Mouse (Mus musculus) gastrocnemius, postnatal 36 days (tissue): ENCODE results near the gene Pak6. TPM values are rescaled to one million over a fixed set of nuclear protein-coding genes. Genes with fewer than 3 reads are reported as not detected.
A peak's percentile ranks its signal among the peaks of the same experiment; 100 is the strongest.
"Not testable (repeated sequence)": the region's sequence is repeated elsewhere in the genome, so short reads cannot be mapped to it uniquely, and the experiment has no call there.

Source experiments
- DNase-seq, 2 experiments: peaks; one replicate each; pipeline ENCODE4 v3.0.0; 2022
- intact Hi-C: fragments of 180-260 bp; cut with DNase I; formaldehyde crosslinking; loops from one replicate; pipeline ENCODE4 v1.15.1; 2025
- long read RNA-seq, 2 experiments: library from polyadenylated mRNA; stranded (forward); transcript quantifications; one replicate each; pipeline ENCODE4 v2.0.0; 2021
- total RNA-seq, 2 experiments: library from RNA; stranded (reverse); gene quantifications; 2 replicates each; pipeline ENCODE4 v1.2.3; 2021

The Pak6 gene
- total RNA-seq = under 1 TPM; 0.20 to 0.31 TPM
- long read RNA-seq, experiment 1 = 0 reads
- long read RNA-seq, experiment 2 = 0 reads

DNA sequence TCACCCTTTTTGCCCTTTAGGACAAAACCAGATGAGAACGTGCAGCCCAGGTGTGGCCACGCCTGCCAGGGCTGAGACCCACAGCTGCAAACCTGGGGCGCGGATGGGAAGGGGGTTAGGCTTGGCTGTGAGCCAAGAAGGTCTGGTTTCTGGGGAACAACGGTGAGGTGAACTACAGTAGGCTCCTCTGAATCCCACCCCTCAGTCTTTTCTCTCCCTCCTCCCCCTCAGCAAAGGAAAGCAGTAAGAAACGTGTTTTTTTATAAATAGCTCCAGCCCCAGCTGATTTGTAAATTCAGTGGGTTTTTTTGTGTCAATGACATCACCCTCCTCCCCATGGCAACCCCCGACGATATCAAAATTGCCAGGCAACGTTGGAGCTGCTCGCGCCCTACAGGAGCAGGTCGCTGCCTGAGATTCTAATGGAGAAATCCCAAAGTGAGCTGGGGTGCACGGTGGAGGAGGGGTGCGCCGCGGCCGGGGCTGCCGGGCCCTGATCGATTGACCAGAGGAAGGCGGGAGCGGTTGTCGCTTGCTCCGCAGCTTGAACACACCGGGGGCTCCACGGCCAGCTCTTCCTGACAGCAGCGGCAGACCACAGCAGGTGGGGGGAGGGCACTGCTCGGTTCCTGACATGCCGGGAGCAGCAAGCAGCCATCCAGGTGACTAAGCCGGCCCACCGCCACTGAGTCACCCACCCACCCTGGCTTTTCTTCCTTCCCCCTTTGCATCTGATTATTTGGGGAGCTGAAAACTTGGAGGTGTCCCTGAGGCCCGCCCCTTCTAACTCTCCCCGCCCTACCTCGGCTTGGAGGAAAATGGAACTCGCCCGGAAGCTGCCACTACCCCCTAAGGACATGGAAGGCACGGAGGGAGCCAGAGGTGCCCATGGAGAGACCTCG lies at the start of gene Pak6:
Pak6 (plus strand) TSS at position 402 of the 902 bp plus-strand sequence.
- intact Hi-C loops = no loop called here
- DNase-seq = no peak

DNA sequence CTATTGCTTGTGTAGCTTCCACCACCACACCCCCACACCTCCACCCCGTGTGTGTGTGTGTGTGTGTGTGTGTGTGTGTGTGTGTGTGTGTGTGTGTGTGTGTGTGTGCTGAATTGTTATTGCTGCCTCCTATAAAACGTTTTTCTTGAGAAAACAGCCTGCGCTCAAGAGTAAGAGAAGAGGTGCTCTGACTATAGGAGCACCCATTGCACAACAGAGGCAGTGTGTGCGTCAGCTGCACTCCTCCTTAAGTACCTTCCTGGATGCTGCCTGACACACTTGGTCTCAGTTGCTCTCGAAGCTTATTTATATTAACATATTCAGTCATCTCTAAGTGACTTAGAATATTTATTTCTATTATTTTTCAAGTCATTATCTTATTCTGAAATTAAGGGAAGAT lies 45.1 kb upstream of the Pak6 start:
- intact Hi-C loops = no loop called here
- no peak for DNase-seq

DNA sequence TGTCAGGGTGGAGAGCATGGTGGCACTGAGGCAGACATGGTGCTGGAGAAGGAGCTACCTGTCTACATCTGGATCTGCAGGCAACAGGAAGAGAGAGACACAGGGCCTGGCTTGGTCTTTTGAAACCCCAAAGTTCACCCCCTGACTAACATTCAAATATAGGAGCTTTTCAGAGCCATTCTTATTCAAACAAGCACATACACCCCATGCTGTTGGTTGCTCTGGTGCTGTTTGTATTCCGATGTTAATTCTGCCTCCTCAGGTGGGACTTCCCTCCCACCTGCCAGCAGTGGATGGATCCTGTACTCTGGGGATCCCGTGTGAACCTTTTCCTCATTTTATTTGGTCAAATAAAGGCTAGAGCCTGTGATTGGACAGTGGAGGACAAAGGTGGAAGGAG lies 43.0 kb upstream of the Pak6 start:
- no peak for DNase-seq
- intact Hi-C loops = no loop called here

DNA sequence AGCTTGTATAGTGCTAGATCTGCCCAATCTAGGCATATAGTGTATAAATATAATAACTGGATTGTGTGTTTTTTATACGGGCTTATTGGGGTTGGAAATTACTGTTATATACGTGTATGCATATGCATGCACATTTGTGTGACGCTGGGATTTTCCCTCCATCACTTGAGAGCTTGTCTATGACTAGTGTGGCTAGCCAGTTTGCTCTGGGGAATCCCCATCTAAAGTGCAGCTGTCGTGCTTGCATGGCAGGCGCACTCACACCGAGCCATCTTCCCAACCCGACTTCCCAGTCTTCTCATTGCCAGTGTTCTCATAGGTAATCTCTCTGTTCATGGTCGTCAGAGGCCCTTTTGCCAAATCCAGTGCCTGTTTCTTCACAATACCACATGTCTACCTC lies 42.5 kb upstream of the Pak6 start:
- intact Hi-C loops = no loop called here
- DNase-seq = no peak

DNA sequence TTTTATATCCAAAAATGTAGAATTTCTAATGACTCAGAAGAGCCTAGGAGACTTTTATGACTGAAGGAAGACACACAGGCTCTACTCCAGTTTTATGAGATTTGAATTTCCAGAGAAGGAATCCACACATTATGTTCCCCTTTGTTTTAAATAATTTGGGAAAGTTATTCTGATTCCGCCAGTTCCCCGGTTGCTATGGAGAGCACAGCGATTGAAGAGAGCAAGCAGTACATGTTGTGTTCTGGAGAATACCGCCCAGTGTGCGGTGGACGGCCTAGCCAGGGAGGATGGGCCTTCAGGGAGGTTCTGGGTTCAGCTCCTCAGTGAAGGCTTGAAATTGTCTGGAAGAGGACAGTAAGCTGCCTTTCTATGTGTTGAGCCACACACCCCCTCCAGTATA lies 33.8 kb upstream of the Pak6 start:
- intact Hi-C loops = no loop called here

DNA sequence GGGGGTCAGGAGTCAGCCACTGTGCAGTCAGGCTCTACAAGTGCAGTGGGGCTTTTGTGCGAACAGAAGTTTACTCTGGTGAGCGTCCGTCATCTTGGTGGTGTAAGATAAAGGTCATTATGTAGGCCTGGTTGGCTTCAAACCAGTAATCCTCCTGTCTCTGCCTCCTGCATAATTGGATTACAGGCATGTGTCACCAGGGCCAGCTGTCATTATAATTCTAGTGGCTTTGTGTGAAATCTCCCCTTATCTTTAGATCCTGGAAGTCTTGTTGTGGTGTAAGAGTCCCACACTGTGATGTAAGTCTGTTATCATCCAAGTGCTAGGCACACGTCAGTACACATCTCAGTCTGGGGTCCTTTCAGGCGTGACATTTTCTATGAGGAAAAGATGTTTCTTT lies 29.7 kb upstream of the Pak6 start:
- DNase-seq = no peak
- intact Hi-C loops = no loop called here

More for the DNA sequence above, 33.8 kb upstream of the Pak6 start:
- DNase-seq = no peak

DNA sequence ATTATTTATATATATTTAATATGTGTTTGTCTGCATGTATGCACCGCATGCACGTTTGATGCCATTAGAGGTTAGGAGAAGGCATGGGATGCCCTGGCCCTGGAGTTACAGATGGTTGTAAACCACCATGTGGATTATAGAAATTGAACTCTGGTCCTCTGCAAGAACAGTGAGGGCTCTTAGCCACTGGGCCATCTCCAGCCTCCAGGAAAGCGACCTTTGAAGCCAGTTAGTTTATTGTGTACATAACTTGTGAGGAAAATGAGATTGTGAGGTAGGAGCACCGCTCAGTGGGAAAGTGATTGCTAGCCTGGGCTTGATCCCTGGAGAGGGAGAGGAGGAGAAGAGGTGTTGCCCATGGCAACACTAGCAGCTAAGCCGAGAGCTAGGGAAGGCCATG lies 25.8 kb upstream of the Pak6 start:
- intact Hi-C loops = loop anchor here (2.0 kb wide), 1 partner anchor 58 kb away; no protein-coding TSS in a partner anchor
- no peak for DNase-seq

DNA sequence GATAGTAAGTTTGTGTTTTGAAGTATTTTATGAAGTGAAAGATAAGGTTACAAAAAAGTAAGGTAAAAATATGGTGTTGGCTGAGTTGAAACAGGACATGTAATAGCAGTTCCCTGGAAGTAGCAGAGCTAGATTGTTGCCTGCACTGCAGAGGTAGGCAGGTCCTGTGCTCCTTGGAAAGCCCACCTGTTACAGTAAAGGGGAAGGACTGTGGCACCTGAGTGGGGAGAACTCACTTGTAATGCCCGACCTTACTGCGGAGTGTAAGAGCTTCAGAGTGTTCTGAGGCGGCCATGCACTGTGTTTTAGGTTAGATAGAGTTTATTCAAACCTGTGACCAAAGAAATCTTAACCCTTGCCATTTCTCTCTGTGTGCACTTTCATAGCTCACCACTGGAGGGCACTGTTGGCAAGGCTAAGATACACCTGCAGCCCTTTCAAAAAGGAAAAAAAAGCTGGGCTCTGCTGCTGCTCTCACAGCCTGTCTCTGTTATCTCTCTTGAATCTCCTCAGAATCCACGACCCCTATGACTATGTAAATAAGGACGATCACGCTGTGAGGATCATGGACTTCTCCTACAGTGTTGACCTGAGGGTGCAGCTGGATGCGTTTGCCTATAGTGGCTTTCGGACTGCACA lies 25.1 kb upstream of the Pak6 start:
- intact Hi-C loops = loop anchor here (2.0 kb wide), 2 partner anchors 57 to 93 kb away; no protein-coding TSS in a partner anchor
- DNase-seq = peak; percentile 43 to 55

DNA sequence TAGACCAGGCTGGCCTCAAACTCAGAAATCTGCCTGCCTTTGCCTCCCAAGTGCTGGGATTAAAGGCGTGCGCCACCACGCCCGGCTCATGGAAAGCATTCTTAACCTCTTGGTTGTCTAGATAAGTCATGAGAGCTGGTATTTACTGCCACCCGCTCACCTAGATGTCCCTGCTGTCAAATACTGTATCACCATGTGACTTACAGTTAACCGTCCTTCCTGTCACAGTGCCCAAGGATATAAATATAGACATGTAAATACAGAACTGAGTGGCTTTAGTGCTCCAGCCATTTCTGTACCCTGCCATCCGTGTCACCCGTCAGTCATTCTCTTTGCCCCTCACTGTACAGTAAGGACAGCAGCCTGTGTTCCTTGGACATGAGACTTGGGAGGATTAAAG lies 24.4 kb upstream of the Pak6 start:
- no peak for DNase-seq
- intact Hi-C loops = loop anchor here (2.0 kb wide), 1 partner anchor 92 kb away; no protein-coding TSS in a partner anchor

DNA sequence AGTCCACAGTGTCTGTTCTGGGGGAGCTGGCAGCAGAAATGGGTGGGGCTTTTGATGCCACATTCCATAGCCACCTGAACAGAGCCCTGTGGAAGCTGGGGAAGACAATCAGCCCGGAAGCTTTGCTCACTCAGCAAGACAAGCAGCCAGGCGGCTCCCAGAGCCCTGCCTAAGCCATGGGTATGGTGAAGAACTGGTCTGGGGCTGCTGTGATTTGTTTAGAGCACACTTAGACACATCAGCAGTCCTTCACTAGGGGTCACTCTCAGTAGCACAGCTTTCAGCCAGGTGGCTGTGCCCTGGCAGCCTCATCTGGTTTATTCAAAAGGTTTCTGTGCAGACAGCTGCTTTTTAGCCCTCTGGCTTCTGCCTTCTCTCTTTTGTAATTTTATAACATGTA lies 22.0 kb upstream of the Pak6 start:
- intact Hi-C loops = loop anchor here (2.0 kb wide), 1 partner anchor 242 kb away; no protein-coding TSS in a partner anchor
- DNase-seq = no peak

DNA sequence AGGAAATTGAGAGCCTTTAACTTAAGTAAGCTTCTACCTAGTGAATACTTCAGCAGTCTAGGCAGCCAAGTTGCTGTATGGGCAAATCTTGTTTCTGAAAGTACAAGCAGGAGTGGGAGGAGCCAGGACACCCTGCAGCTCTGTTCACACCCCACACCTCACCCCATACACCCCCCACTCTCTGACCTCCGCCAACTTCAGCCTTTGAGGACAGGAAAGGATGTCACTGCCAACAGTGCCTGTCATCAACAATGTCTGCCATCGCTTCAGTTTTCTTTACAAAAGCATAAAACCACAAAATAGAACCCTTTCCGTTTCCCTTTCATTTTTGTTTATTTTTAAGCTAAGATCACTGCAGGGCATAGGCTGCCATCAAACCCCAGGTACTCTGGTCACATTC lies 20.7 kb upstream of the Pak6 start:
- intact Hi-C loops = no loop called here
- no peak for DNase-seq

DNA sequence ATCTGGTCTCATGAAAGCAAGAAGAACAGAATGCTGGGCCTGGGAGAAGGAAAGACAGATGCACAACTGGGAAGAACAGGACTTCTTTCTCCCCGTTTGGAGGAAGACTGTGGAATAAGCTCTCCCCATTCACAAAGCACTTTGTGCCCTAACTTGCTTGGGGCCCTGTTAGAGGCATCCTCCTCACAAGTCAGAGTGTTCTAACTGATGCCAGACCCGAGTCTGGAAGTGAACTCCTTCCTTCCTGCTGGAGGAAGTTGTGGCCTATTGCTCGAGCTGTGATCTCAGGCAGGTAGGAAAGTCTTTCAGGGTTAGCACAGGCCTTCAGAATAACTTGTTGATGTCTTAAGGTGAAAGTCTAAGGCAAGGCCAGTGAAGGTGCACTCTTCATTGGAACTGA lies 20.2 kb upstream of the Pak6 start:
- intact Hi-C loops = no loop called here

DNA sequence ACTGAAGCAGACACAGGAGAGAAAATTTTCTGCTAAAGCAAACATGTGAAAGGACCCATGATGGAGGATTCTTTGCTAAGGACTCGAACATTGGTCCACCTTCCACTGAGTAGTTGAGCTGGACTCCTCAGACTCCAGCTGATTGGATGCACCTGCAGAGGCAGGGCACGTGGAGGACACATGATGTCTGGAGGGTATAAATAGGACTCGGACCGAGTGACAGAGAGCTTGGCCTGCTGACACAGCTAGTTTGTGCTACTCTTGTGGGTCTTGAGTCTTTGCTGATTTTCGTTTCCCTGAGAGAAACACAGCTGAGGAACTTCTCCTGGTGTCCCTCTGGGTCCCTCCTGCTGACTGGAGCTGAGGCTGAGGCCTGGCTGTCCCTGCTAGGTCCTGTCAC lies 16.4 kb upstream of the Pak6 start:
- intact Hi-C loops = no loop called here
- no peak for DNase-seq

More for the DNA sequence above, 20.2 kb upstream of the Pak6 start:
- DNase-seq = no peak

DNA sequence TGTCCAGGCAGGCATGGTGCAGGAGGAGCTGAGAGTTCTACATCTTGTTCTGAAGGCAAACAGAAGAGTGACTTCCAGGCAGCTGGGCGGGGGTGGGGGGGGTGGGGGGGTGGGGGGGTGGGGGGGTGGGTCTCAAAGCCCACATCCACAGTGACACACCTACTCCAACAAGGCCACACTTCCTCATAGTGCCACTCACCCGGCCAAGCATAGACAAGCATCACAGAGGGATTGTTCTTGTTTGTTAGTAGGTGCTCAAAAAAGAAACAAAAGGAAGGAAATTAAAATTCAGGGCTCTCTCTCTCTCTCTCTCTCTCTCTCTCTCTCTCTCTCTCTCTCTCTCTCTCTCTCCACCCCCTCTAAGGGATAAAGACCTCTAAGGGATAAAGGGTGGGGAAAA lies 12.4 kb upstream of the Pak6 start:
- DNase-seq, intact Hi-C loops: not testable (repeated sequence)

DNA sequence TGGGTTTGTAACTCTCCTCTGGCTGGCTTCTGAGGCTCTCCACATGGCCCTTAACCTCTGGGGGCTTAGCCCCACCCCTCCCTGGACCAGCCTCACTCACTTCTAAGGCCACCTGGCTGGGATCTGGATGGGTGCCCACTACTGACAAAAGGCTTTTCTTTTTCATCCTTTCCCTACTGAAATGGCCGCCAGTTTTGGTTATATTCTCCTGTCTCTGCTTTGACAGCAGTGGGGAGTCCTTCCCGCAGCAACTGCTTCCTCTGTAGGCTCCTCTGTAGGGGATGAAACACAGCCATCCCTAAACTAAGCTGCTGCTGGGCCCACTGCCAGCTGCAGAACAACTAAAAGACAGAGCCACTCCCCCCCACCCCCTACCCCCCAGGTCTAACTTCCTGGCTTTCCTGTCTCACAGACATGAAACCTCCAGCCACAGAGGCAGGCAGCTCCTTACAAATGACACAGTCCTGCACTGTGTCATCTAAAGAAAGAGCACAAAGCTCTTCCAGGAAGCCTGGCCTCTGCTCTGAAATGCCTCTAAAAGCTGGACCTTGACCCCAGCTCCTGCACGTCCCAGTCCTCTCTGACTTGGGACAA lies 6.3 kb upstream of the Pak6 start:
- intact Hi-C loops = no loop called here
- no peak for DNase-seq

DNA sequence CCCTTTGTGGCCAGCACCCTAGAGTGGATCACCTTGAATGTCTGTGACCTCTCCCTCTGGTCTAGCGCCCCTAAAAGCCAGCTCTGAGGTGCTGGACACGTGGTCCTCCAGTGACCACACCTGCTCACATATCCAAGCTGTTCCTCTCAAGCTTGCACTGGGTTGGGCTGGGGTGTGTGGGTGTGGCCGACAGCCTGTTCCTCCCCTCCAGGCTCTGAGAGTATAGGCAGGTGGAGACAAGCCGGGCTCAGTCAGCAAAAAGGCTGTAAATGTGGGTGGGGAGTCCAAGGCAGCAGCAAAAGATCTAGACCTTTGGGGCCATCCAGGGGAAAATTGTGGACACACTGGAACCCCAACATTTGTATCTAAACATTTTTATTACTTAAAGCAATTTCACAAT lies 4.6 kb upstream of the Pak6 start:
- intact Hi-C loops = no loop called here
- no peak for DNase-seq

DNA sequence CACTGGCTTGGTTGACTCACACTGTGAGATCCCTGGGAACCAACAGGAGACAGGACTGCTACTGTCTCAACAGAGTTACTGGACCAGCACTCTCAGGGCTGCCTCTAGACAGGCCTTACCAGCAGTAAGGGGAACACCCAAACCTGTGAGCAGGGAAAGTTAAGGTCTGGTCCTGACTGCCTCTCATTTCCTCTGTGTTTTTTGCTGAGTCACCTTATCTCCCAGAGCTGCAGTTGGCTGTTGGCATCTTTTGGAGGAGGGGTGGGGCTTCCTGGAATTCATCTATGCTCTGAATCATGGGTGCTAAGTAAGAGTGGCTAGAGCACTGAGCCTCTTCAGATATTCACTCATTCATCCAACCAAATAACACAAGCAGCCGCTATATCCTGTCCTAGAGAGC lies 4.0 kb upstream of the Pak6 start:
- no peak for DNase-seq
- intact Hi-C loops = no loop called here

DNA sequence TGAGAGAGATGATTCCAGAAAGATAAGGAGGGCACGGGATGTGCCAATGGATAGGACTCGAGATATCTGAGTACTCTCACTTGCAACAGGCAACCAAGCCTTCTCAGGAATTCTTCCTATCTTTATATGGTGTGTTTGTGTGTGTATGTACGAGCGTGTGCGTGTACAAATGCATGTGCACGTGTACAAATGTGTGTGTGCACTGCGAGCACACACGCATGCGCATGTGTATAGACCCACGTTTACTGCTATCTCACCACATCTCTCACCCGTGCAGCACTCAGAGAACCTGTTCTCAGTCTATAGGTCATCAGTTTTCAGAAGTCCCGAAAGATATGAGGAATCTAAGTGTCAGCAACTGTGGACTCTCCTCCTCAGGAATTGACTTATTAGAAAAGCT lies 3.6 kb upstream of the Pak6 start:
- intact Hi-C loops = no loop called here
- DNase-seq = no peak

DNA sequence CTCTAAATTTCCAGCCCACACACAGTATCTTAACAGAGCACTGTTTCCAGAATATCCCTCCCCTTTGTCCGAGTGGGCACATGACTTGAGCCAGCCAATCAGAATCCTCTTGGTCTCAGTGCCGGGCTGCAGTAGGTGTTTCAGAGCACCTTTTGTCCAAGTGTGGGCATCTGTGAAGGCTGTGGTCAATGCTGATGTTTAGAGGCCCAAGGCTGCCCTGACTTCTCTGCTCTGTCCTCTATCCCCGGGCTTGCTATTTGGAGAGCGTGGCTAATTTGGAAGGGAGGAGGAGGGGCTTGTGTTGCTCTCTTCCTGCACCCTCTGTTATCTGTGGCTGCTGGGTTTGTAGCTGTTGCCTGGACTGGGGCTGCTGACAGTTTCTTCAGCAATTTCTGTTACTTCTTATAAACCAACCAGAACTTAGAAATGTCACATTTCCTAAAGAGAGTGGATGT lies 3.1 kb upstream of the Pak6 start:
- no peak for DNase-seq
- intact Hi-C loops = no loop called here

DNA sequence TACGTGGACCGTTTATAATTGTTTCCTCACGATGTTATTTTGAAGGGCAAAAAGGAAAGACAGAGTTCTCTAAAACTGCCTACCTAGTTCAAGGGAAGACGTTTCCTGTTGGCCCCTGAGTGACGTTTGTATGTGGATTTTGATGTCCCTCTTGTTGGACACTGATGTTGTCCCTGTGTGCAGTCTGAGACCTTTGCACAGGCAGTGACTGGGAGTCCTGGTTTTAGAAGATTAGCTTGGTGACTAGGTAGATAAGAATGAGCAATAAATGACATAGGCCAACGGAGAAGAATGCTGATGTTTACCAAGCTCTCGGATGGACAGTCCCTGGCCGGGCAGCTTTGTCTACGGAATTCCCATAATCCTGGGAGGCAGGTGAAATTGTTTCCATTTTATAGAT lies 1.2 kb upstream of the Pak6 start:
- intact Hi-C loops = no loop called here
- DNase-seq = no peak
